Mouse (Mus musculus) spleen, adult 2 months (tissue): ENCODE measurements around the gene Ext2.

Source experiments
- CTCF ChIP-seq: fragments of 200-500 bp; IDR thresholded peaks from 2 replicates; pipeline ENCODE4 v1.5.1; 2011; ENCODE audit warnings: mild to moderate bottlenecking, inconsistent platforms; ENCODE audit not compliant: insufficient read depth, insufficient read length, insufficient replicate concordance; ENCODE audit errors: extremely low read depth
- POLR2A ChIP-seq: fragments of 200-500 bp; IDR thresholded peaks from 2 replicates; pipeline ENCODE4 v1.6.1; 2011; ENCODE audit warnings: low read depth, low read length, inconsistent platforms

DNA sequence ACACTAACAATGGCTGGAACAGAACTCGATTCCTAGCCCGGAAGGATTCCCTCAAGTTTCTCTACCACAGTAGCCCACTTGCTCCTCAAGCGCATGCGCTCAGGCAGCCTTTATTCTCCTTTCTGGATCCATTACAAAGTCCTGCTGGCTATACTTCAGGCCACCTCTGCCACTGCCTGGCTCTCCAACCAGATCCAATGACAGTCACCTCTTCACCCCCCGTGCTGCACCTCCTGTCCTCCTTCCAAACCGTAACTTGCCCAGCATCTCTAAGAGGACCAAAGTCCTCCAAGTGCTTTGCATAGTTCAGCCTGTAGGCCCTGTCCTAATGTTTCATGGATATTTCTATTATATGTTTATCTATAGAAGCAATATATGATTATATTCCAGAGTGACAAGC, 113.1 kb downstream of the Ext2 start:
- TF ChIP-seq CTCF, result no peak
- no peak for TF ChIP-seq POLR2A
